Mouse (Mus musculus) embryonic facial prominence, embryonic 13.5 days (tissue): ENCODE measurements at regions not wholly inside any gene's neighbourhood (a gene's known extent, or its start where the extent isn't known, plus 50 kb on each side); places are given as distances from the start of the nearest gene placed in this dataset.
A peak's percentile ranks its signal among the peaks of the same experiment; 100 is the strongest.

Experiments
- ATAC-seq: fragments of 200-750 bp; cut with Nextera tagmentation; 2 replicates; pipeline ENCODE4 v1.8.0; 2017; ENCODE audit warnings: low read depth; ENCODE audit not compliant: insufficient number of reproducible peaks, insufficient read depth, low FRiP score, low TSS enrichment
- H3K27ac ChIP-seq: fragments of 300-500 bp; sonication (generic); 2 replicates; pipeline ENCODE4 v1.5.1; 2015; ENCODE audit warnings: moderate library complexity, mild to moderate bottlenecking, inconsistent platforms
- H3K27me3 ChIP-seq: fragments of 300-500 bp; sonication (generic); 2 replicates; pipeline ENCODE4 v1.6.1; 2015; ENCODE audit warnings: mild to moderate bottlenecking, inconsistent platforms
- H3K36me3 ChIP-seq: fragments of 300-500 bp; sonication (generic); 2 replicates; pipeline ENCODE4 v1.6.1; 2015; ENCODE audit warnings: mild to moderate bottlenecking, inconsistent platforms
- H3K4me1 ChIP-seq: fragments of 300-500 bp; sonication (generic); 2 replicates; pipeline ENCODE4 v1.6.1; 2015; ENCODE audit warnings: inconsistent platforms
- H3K4me2 ChIP-seq: fragments of 300-500 bp; sonication (generic); 2 replicates; pipeline ENCODE4 v1.6.1; 2015; ENCODE audit warnings: moderate library complexity, mild to moderate bottlenecking, inconsistent platforms
- H3K4me3 ChIP-seq: fragments of 300-500 bp; sonication (generic); 2 replicates; pipeline ENCODE4 v1.5.1; 2015; ENCODE audit warnings: mild to moderate bottlenecking, inconsistent platforms
- H3K9ac ChIP-seq: fragments of 300-500 bp; sonication (generic); 2 replicates; pipeline ENCODE4 v1.6.1; 2015; ENCODE audit warnings: mild to moderate bottlenecking, inconsistent platforms
- H3K9me3 ChIP-seq: fragments of 300-500 bp; sonication (generic); 2 replicates; pipeline ENCODE4 v1.6.1; 2016; ENCODE audit warnings: inconsistent platforms
- WGBS: fragments of 180-500 bp; shearing (Covaris S2); methylation state at CpG from one replicate; pipeline ENCODE4 v1.1.7; 2015; ENCODE audit warnings: mixed read lengths; 5-methylcytosine and 5-hydroxymethylcytosine counted together

GRCm38 (mm10) chr1:127009699-127010098 lies 179.1 kb upstream of the Nckap5 start:
- no peak for ATAC-seq
- Histone ChIP-seq H3K9ac (no peak overlapping the region), H3K4me1 (no peaks in the 10 kb centered on the region), H3K36me3 (no peaks in the 10 kb centered on the region), H3K4me3 (no peak overlapping the region), H3K9me3 (no peaks in the 10 kb centered on the region), H3K27ac (no peak overlapping the region), H3K27me3 (no peaks in the 10 kb centered on the region), H3K4me2 (no peak overlapping the region)
- 46% methylated on average over 4 of the region's 4 CpGs for WGBS

DNA sequence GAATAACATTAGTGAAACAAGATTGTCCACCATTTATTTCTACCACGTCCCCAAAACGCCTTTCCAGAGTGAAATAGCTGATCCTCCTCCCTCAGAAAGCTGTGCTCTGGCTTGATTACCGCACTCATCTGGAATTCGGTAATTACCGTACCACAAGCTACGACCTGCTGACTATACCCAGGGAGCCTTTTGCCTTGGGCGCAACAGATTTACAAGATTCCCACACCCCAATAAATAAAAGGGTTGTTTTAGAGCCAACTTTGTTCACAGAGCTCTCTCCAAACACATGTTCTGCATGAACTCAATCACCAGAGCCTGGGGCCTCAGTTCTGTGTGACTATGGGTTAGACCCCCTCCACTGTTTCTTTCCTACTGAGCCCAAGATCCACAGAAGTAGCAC lies 171.1 kb upstream of the Nckap5 start:
- H3K27me3 ChIP-seq = no peaks in the 10 kb centered on the region
- no peaks in the 10 kb centered on the region for H3K36me3 ChIP-seq
- 14% methylated on average over 7 of the region's 7 CpGs for WGBS
- H3K4me1 ChIP-seq = peaks cover 19% of the 10 kb centered on the region
- H3K9ac ChIP-seq = no peak overlapping the region
- ATAC-seq = peak; percentile 79
- no peak overlapping the region for H3K4me3 ChIP-seq
- peak overlapping the region; percentile 5; the same call in 1 of the 2 replicates for H3K4me2 ChIP-seq
- peak overlapping the region; percentile 74; the same call in 1 of the 2 replicates for H3K27ac ChIP-seq
- no peaks in the 10 kb centered on the region for H3K9me3 ChIP-seq

GRCm38 (mm10) chr1:126993061-126993640 lies 162.6 kb upstream of the Nckap5 start:
- H3K27ac ChIP-seq = no peak overlapping the region
- H3K4me3 ChIP-seq = no peak overlapping the region
- 75% methylated on average over 1 of the region's 1 CpGs for WGBS
- no peak for ATAC-seq
- H3K27me3 ChIP-seq = peaks cover 6% of the 10 kb centered on the region
- peaks cover 6% of the 10 kb centered on the region; the same call in 1 of the 2 replicates for H3K4me1 ChIP-seq
- H3K4me2 ChIP-seq = no peak overlapping the region
- no peak overlapping the region for H3K9ac ChIP-seq
- no peaks in the 10 kb centered on the region for H3K36me3 ChIP-seq
- H3K9me3 ChIP-seq = no peaks in the 10 kb centered on the region

DNA sequence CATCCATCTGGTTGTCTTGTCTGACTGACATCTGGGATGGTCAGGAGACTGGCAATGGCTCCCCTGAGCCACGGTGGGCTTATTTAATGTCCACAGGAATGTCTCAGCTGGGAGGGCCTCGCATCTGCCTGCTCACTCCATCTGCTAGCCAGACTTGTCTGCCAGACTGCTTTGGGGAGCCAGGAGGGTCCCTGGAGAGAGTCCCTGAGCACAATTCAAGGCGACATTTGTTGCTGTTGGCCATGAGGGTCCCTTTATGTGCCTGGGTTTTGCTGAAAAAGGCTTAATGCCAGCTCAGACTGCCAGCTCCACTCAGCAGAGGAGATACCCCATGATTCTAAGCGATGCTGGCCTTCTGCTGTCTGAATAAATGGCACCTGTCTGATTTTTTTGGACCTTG lies 161.8 kb upstream of the Nckap5 start:
- Histone ChIP-seq H3K27me3 (peaks cover 6% of the 10 kb centered on the region), H3K4me1 (peaks cover 6% of the 10 kb centered on the region; the same call in 1 of the 2 replicates), H3K4me2 (no peak overlapping the region), H3K27ac (no peak overlapping the region), H3K4me3 (no peak overlapping the region), H3K36me3 (no peaks in the 10 kb centered on the region), H3K9ac (no peak overlapping the region), H3K9me3 (no peaks in the 10 kb centered on the region)
- no peak for ATAC-seq
- 56% methylated on average over 4 of the region's 4 CpGs for WGBS

GRCm38 (mm10) chr1:126982805-126983204 lies 152.2 kb upstream of the Nckap5 start:
- no peaks in the 10 kb centered on the region for H3K27me3 ChIP-seq
- no peaks in the 10 kb centered on the region for H3K36me3 ChIP-seq
- 69% methylated on average over 5 of the region's 5 CpGs for WGBS
- no peaks in the 10 kb centered on the region for H3K4me1 ChIP-seq
- H3K9me3 ChIP-seq = no peaks in the 10 kb centered on the region
- no peak overlapping the region for H3K4me2 ChIP-seq
- no peak overlapping the region for H3K9ac ChIP-seq
- no peak overlapping the region for H3K27ac ChIP-seq
- no peak overlapping the region for H3K4me3 ChIP-seq
- no peak for ATAC-seq

- H3K4me3 ChIP-seq = no peak overlapping the region
- H3K36me3 ChIP-seq = no peaks in the 10 kb centered on the region
- H3K4me1 ChIP-seq = no peaks in the 10 kb centered on the region
- H3K9ac ChIP-seq = no peak overlapping the region
- ATAC-seq = no peak
- no peak overlapping the region for H3K4me2 ChIP-seq
- no peaks in the 10 kb centered on the region for H3K27me3 ChIP-seq
- WGBS = 93% methylated on average over 14 of the region's 14 CpGs
- H3K27ac ChIP-seq = no peak overlapping the region
- H3K9me3 ChIP-seq = no peaks in the 10 kb centered on the region
Observed at GRCm38 (mm10) chr1:126980311-126980710, 149.7 kb upstream of the Nckap5 start.

GRCm38 (mm10) chr1:126973871-126974270 lies 143.3 kb upstream of the Nckap5 start:
- H3K9ac ChIP-seq = no peak overlapping the region
- H3K4me2 ChIP-seq = no peak overlapping the region
- ATAC-seq = no peak
- no peak overlapping the region for H3K27ac ChIP-seq
- no peaks in the 10 kb centered on the region for H3K36me3 ChIP-seq
- H3K27me3 ChIP-seq = no peaks in the 10 kb centered on the region
- H3K4me1 ChIP-seq = no peaks in the 10 kb centered on the region
- H3K4me3 ChIP-seq = no peak overlapping the region
- 86% methylated on average over 1 of the region's 1 CpGs for WGBS
- H3K9me3 ChIP-seq = no peaks in the 10 kb centered on the region

DNA sequence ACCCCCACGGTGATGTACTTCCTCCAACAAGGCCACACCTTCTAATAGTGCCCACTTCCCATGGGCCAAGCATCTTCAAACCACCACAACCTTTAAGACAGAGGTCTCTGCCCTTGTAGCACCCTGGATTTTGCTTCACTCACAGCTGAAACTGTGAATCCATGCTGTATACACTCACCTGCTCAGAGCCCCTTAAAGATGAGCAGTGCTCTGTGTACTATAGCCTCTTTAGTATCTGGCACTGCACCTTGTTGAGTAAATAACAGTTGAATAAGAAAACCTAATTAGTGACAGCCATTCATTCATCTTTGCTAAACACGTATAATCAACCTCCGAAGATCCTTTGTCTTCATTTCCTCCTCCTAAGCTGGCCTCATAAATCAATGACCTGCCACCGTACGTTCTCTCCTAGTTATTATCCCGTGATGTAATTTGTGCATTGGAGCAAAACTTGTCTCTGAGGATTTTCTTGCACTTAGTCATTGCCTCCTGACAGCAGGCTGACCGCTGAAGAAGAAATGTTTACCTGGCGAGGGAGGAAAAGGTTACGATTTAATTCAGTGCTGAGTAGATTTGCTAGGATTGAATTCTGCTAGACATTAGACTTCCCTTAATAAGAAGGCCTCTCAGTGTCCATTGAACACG lies 141.3 kb upstream of the Nckap5 start:
- ATAC-seq = no peak
- H3K27ac ChIP-seq = no peak overlapping the region
- H3K9me3 ChIP-seq = no peaks in the 10 kb centered on the region
- no peaks in the 10 kb centered on the region for H3K36me3 ChIP-seq
- no peaks in the 10 kb centered on the region for H3K27me3 ChIP-seq
- no peak overlapping the region for H3K4me2 ChIP-seq
- 73% methylated on average over 10 of the region's 10 CpGs for WGBS
- H3K4me1 ChIP-seq = no peaks in the 10 kb centered on the region
- H3K9ac ChIP-seq = no peak overlapping the region
- no peak overlapping the region for H3K4me3 ChIP-seq

- no peaks in the 10 kb centered on the region for H3K9me3 ChIP-seq
- WGBS = 58% methylated on average over 1 of the region's 1 CpGs
- ATAC-seq = no peak
- no peak overlapping the region for H3K27ac ChIP-seq
- no peak overlapping the region for H3K9ac ChIP-seq
- H3K27me3 ChIP-seq = no peaks in the 10 kb centered on the region
- H3K4me1 ChIP-seq = no peaks in the 10 kb centered on the region
- H3K36me3 ChIP-seq = no peaks in the 10 kb centered on the region
- H3K4me3 ChIP-seq = no peak overlapping the region
- H3K4me2 ChIP-seq = no peak overlapping the region
Observed at GRCm38 (mm10) chr1:126971118-126971517, 140.5 kb upstream of the Nckap5 start.

DNA sequence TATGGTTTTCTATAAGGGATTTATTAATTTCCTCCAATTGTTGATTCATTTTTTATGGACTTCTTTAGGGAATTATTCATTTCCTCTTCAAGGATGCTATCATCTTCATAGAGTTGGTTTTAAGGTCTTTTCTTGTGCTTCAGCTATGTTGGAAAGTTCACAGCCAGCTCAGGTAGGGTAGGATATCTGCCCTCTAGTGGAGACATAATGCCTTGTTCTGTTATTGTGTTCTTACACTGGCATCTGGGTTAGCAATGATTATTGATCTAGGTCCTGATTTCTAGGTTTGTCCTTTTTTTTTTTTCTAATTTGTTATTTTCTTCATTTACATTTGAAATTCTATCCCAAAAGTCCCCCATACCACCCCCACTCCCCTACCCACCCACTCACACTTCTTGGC lies 135.8 kb upstream of the Nckap5 start:
- no peaks in the 10 kb centered on the region for H3K27me3 ChIP-seq
- H3K4me1 ChIP-seq = no peaks in the 10 kb centered on the region
- H3K4me3 ChIP-seq = no peak overlapping the region
- no peak overlapping the region for H3K27ac ChIP-seq
- H3K36me3 ChIP-seq = no peaks in the 10 kb centered on the region
- H3K4me2 ChIP-seq = no peak overlapping the region
- no peak overlapping the region for H3K9ac ChIP-seq
- no peak for ATAC-seq
- no peaks in the 10 kb centered on the region for H3K9me3 ChIP-seq

DNA sequence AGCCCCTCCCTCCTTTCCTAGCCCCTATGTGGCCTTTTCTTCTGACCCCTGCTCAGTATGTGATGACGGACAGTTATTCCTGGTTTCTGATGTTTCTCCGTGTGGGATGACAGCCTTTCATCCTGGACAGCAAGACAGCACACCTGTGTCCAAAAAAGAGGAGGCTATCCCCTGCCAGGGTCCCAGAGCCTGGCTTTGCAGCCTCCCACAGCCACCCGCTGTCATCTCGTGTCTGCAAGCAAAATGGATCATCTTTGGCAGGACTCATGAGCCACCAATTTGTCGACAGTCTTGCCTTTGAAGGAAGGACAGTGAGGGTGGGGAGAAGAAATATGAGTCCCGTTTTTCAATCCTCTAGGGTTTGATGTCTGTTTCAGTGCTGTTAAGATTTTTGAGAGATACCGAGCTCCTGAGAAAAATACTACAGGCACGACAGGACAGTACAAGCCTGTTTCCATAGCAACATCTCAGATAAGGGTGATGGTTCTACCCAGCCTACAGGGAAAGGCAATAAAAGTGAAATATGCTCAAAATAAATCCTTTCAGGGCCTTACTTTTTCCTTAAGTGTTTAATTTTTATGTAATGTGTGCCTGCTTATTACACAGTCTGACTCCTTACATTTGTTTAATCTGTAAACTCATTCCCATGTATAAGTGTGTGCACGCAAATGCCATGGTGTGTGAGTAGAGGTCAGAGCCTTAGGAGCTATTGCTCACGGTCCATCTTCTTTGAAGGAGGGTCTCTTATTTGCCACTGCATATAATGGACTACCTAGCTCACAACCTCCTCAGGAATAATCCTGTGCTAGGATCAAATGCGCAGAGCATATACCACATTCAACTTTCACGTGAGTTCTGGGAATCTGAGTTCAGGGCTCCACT lies 125.5 kb upstream of the Nckap5 start:
- 67% methylated on average over 12 of the region's 12 CpGs for WGBS
- Histone ChIP-seq H3K9me3 (no peaks in the 10 kb centered on the region), H3K36me3 (no peaks in the 10 kb centered on the region), H3K27me3 (no peaks in the 10 kb centered on the region), H3K4me3 (no peak overlapping the region), H3K27ac (no peak overlapping the region), H3K9ac (no peak overlapping the region), H3K4me2 (no peak overlapping the region), H3K4me1 (no peaks in the 10 kb centered on the region)
- ATAC-seq = no peak

GRCm38 (mm10) chr1:126947860-126948259 lies 117.3 kb upstream of the Nckap5 start:
- no peak overlapping the region for H3K4me3 ChIP-seq
- H3K9ac ChIP-seq = no peak overlapping the region
- no peaks in the 10 kb centered on the region for H3K9me3 ChIP-seq
- H3K27me3 ChIP-seq = no peaks in the 10 kb centered on the region
- no peak overlapping the region for H3K4me2 ChIP-seq
- H3K27ac ChIP-seq = no peak overlapping the region
- no peaks in the 10 kb centered on the region for H3K4me1 ChIP-seq
- ATAC-seq = no peak
- 89% methylated on average over 1 of the region's 1 CpGs for WGBS
- no peaks in the 10 kb centered on the region for H3K36me3 ChIP-seq
